Mouse (Mus musculus): Measurements from ENCODE around the gene Cwh43. TPM values are rescaled to one million over a fixed set of nuclear protein-coding genes. Genes with fewer than 3 reads are reported as not detected.

Cwh43 gene
- polyA plus RNA-seq, 1 experiment from 2014 or later: 0.34 TPM

- no peaks in the 10 kb centered on the region for H3K9me3 ChIP-seq (ENCODE audit: control insufficient read depth)
- peak overlapping the region; percentile 59 for H3K9ac ChIP-seq (ENCODE audit: low read depth, low read length)
- H3K4me3 ChIP-seq (ENCODE audit: low read depth, low read length): peak overlapping the region; percentile 85
- peak; percentile 66 for TF ChIP-seq CTCF (IDR thresholded peaks at IDR 0.05; ENCODE audit: low read depth)
- H3K36me3 ChIP-seq (ENCODE audit: control insufficient read depth, insufficient read depth): no peaks in the 10 kb centered on the region
- H3K27ac ChIP-seq (ENCODE audit: low read depth, low read length): peak overlapping the region; percentile 76
- H3K27me3 ChIP-seq (replicated peaks; ENCODE audit: control insufficient read depth, insufficient read depth, low read length): no peaks in the 10 kb centered on the region
- H3K4me1 ChIP-seq (replicated peaks; ENCODE audit: control insufficient read depth, insufficient read depth, low read length): 0 out of 2 replicates have a peak, but pooled peaks cover 3% of the 10 kb centered on the region
- ATAC-seq: peak; percentile 96
- peak overlapping the region; percentile 99 for H3K4me2 ChIP-seq (replicated peaks; ENCODE audit: low read depth)
- 0% methylated on average over 37 of the region's 37 CpGs for WGBS
Measured at GRCm38 (mm10) chr5:73490596-73491073, 84.8 kb downstream of the Cwh43 start.

DNA sequence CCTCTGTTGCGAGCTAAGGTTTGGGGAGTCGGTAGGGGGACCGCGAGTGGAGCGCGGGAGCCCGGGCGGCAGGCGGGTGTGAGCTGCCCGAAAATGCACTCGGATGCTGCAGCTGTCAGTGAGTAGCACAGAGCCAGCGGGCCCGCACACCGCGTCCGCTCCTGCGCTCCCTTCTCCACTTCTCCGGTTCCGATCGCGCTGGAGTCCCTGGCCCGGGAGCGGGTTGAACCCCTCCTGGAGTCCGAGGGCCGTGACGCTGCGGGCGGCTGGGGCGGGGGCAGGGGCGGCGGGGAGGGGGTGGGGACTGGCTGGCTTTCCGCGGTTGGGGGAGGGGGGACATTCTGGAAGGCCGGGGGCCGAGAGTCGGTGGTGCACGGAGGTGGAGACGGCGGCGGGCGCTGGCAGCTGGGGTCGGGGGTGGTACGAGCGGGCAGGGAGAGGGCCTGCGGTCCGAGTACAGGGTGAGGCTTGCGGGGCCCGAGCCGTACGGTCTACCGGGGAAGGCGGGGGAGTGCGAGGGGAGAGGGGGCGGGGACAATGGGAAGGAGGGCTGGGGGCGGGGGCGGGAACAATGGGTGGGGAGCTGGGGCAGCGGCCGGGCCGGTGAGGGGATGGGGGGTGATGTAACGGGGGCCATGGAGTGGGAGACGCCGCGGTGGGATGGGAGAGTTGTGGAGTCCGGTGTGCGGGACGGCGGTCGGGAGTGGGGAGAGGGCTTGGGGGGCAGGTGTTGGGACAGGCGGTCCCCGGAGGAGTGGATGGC lies 85.4 kb downstream of the Cwh43 start:
- Histone ChIP-seq H3K4me3 (ENCODE audit: low read depth, low read length) (peak overlapping the region; percentile 85), H3K4me2 (replicated peaks; ENCODE audit: low read depth) (peak overlapping the region; percentile 99), H3K9ac (ENCODE audit: low read depth, low read length) (peak overlapping the region; percentile 59), H3K36me3 (ENCODE audit: control insufficient read depth, insufficient read depth) (no peaks in the 10 kb centered on the region), H3K4me1 (replicated peaks; ENCODE audit: control insufficient read depth, insufficient read depth, low read length) (0 out of 2 replicates have a peak, but pooled peaks cover 3% of the 10 kb centered on the region), H3K27me3 (replicated peaks; ENCODE audit: control insufficient read depth, insufficient read depth, low read length) (no peaks in the 10 kb centered on the region), H3K27ac (ENCODE audit: low read depth, low read length) (peak overlapping the region; percentile 76), H3K9me3 (ENCODE audit: control insufficient read depth) (no peaks in the 10 kb centered on the region)
- ATAC-seq: peak; percentile 57
- 2% methylated on average over 61 of the region's 70 CpGs for WGBS
- no peak for TF ChIP-seq CTCF (IDR thresholded peaks at IDR 0.05; ENCODE audit: low read depth)

DNA sequence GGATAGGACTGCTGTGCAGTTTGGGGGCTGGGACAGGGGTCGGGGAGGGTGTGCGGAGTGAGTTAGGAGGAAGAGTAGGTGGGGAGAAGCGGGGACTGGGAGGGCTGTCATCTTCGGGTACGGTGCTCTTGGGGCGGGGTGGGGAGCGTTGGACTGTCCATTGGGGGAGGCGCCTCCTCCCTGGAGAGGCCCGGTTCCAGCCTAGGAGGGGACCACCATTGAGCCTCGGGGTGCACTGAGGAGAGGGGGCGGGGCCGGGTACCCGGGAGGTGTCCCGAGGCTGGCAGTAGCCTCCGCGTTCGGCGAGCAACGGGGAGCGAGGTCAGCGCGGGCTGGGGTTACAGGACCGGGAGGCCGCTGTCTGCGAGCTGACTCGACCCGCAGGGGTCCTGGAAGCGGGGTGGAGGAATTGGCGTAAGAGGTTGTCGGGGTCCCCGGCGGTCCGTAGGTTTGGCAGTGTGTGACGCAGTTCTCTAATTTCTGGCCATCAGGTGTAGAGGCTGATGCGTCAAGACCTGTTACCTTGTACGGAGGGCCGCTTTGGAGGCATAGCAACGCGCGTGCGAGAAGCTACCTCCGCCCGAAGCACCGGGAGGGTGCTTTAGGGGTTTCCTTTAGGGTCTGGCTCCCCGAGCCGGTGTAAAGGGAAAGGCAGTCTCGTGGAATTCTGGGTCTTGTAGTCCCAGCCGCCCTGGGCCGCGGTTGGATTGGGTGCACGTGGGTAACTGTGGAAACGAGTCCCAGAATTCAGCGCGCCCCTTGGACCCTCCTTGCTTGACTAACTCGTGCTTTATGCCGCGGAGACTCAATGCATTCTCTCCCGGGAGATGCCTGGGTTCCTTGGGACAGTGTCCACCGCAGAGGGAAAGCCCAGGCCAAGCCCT lies 86.2 kb downstream of the Cwh43 start:
- Histone ChIP-seq H3K36me3 (ENCODE audit: control insufficient read depth, insufficient read depth) (no peaks in the 10 kb centered on the region), H3K4me1 (replicated peaks; ENCODE audit: control insufficient read depth, insufficient read depth, low read length) (0 out of 2 replicates have a peak, but pooled peaks cover 3% of the 10 kb centered on the region), H3K27ac (ENCODE audit: low read depth, low read length) (no peak overlapping the region), H3K4me3 (ENCODE audit: low read depth, low read length) (peak overlapping the region; percentile 85), H3K27me3 (replicated peaks; ENCODE audit: control insufficient read depth, insufficient read depth, low read length) (no peaks in the 10 kb centered on the region), H3K9me3 (ENCODE audit: control insufficient read depth) (no peaks in the 10 kb centered on the region), H3K4me2 (replicated peaks; ENCODE audit: low read depth) (peak overlapping the region; percentile 99), H3K9ac (ENCODE audit: low read depth, low read length) (peak overlapping the region; percentile 59)
- ATAC-seq: peak; percentile 62
- no peak for TF ChIP-seq CTCF (IDR thresholded peaks at IDR 0.05; ENCODE audit: low read depth)
- under 1% methylated on average over 56 of the region's 59 CpGs for WGBS

DNA sequence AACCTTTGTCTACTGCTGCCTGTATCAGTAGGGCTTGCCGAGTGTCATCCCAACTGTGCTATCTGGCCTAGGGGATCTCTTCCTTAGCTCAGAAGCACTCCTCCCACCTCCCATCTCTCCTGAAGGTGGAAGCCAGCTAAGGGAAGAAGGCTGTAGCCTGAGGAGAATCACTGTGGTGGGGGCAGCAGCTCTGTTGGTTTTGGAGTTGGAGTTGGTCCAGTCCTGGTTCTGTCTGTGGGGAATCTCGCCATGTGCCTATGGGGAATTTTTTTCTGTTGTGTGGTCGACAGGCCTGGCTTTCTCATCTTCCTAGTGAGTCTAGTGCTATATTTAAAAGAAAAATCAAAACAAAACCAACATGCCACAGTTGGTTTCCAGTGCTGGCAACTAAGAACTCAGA lies 91.5 kb downstream of the Cwh43 start:
- Histone ChIP-seq H3K4me1 (replicated peaks; ENCODE audit: control insufficient read depth, insufficient read depth, low read length) (0 out of 2 replicates have a peak, but pooled peaks cover 10% of the 10 kb centered on the region), H3K27ac (ENCODE audit: low read depth, low read length) (no peak overlapping the region), H3K9me3 (ENCODE audit: control insufficient read depth) (no peaks in the 10 kb centered on the region), H3K9ac (ENCODE audit: low read depth, low read length) (no peak overlapping the region), H3K27me3 (replicated peaks; ENCODE audit: control insufficient read depth, insufficient read depth, low read length) (no peaks in the 10 kb centered on the region), H3K4me3 (ENCODE audit: low read depth, low read length) (no peak overlapping the region), H3K36me3 (ENCODE audit: control insufficient read depth, insufficient read depth) (no peaks in the 10 kb centered on the region), H3K4me2 (replicated peaks; ENCODE audit: low read depth) (no peak overlapping the region)
- WGBS: 67% methylated on average over 3 of the region's 3 CpGs
- ATAC-seq: no peak
- TF ChIP-seq CTCF (IDR thresholded peaks at IDR 0.05; ENCODE audit: low read depth): no peak

DNA sequence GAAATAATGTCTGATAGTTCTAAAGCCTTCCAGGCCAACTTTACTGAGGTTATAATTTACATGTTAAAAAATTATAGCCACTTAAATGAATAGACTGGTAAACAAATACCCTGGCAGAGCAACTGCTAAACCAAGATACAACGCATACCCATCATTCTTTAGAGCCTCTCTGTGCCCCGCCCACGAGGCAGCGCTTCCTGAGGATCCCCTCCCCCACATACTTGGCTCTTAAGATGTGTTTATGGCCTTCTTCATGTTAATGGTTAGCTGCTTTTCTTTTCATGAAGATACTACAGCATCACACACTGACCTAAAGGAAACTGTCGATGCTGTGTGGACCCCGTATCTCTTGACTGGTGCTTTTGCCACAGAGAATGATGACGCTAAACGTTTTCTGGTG lies 92.7 kb downstream of the Cwh43 start:
- no peaks in the 10 kb centered on the region for H3K36me3 ChIP-seq (ENCODE audit: control insufficient read depth, insufficient read depth)
- 47% methylated on average over 8 of the region's 8 CpGs for WGBS
- H3K9ac ChIP-seq (ENCODE audit: low read depth, low read length): no peak overlapping the region
- H3K27me3 ChIP-seq (replicated peaks; ENCODE audit: control insufficient read depth, insufficient read depth, low read length): no peaks in the 10 kb centered on the region
- ATAC-seq: no peak
- TF ChIP-seq CTCF (IDR thresholded peaks at IDR 0.05; ENCODE audit: low read depth): no peak
- no peak overlapping the region for H3K4me2 ChIP-seq (replicated peaks; ENCODE audit: low read depth)
- 0 out of 2 replicates have a peak, but pooled peaks cover 7% of the 10 kb centered on the region for H3K4me1 ChIP-seq (replicated peaks; ENCODE audit: control insufficient read depth, insufficient read depth, low read length)
- H3K27ac ChIP-seq (ENCODE audit: low read depth, low read length): no peak overlapping the region
- H3K4me3 ChIP-seq (ENCODE audit: low read depth, low read length): no peak overlapping the region
- no peaks in the 10 kb centered on the region for H3K9me3 ChIP-seq (ENCODE audit: control insufficient read depth)

Measured in intestine, postnatal 0 days (tissue).